Mouse (Mus musculus): ENCODE data around the gene Hal. TPM values are rescaled to one million over a fixed set of nuclear protein-coding genes. Genes with fewer than 3 reads are reported as not detected.

The Hal gene
- under 1 TPM; 0.15 to 0.35 TPM for total RNA-seq (2021)
- long read RNA-seq, experiment 1: 0 reads
- long read RNA-seq, experiment 2: 0 reads

DNA sequence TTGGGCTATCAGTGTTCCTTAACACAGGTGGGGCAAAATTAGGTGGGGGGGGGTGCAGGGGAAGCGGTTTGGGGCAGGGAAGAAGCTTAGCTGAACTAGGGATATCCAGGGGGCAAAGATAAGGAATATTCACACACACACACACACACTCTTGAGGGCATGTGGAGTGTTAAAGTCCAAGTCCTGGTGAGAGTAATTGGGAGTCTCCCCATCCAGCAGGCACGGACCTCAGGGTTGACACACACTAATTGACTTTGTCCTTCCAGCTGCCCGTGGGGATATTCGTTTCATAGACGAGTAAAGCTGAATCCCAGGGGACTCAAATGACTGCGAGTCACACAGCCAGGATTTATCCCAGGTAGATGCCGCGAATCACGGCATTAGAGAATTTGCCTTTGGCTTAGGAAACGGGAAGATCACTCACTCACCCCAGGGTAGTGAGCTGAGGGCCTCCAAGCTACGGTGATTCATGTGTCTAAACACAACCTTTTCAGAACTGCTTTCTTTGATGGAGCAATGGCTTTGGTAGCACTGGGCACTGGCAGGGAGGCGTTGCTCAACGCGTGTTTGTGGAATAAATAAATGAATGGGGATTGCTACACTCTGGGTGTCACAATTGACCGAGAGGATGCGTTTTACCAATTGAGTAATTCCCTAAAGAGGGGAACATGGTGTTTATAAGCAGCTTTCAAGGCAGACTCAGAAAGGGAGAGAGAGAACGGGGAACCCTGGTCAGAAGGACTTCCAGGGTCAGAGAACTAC is at the start of gene Hal:
Gene Hal, plus strand, starts transcription at position 703 of the 762 bp plus-strand sequence.
- intact Hi-C loops (cut with DNase I): no loop called here
- no peak for DNase-seq (ENCODE audit: low spot score in 2 of 2)

DNA sequence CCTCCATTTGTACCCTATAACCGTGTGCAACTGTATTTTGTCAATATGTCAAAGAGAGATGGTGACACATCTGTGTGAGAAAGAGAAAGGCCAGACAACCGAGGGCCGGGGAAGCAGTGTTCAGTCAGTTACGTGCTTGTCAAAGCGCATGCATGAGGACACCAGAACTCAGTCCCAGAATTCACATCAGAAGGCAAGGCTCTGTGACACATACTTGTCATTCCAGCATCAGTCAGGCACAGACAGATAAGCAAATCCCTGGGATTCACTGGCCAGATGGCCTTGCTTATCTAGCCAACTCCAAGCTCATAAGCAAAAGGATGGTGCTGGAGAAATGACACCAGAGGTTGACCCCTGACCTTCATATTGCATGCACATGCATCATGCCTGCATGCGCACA is 47.1 kb upstream of the Hal start:
- intact Hi-C loops (cut with DNase I): no loop called here

DNA sequence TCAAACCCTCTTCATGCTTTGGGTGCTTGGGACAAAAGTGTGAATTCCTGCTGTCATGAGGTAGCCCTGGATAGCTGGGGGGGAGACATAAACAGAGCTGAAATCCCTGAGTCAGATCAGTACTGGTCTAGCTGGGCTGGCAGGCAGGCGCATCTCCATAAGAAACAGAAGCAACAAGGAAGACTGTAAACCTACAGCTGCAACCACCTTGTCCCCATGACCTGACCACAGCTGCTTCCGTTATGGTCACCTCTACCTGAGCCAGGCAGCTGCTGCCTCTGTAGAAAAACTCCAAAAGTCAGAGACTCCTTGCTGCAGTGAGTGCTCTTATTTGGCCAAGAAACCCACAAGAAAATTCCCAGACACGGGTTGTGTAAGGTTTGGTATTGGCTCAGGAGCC is 46.4 kb upstream of the Hal start:
- DNase-seq (ENCODE audit: low spot score in 2 of 2): no peak
- intact Hi-C loops (cut with DNase I): no loop called here

More for the DNA sequence above, 47.1 kb upstream of the Hal start:
- DNase-seq (ENCODE audit: low spot score in 2 of 2): no peak

DNA sequence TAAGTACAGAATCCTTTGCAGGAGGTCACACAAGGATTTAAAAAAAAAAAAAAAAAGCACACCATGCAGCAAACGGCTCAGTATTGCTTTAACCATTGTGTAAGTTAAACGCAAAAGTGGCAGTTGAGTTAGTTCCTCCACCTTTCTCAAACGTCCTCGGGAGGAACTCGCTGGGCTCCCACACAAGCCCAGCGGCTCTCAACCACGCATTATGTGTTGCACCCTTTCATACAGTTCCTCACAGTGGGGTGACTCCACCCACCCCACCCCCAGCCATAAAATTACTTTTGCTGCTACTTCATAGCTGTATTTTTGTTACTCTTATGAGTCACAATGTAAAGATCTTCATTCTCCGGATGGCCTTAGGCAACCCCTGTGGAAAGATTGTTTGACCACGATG is 44.2 kb upstream of the Hal start:
- DNase-seq (ENCODE audit: low spot score in 2 of 2): no peak
- intact Hi-C loops (cut with DNase I): no loop called here

DNA sequence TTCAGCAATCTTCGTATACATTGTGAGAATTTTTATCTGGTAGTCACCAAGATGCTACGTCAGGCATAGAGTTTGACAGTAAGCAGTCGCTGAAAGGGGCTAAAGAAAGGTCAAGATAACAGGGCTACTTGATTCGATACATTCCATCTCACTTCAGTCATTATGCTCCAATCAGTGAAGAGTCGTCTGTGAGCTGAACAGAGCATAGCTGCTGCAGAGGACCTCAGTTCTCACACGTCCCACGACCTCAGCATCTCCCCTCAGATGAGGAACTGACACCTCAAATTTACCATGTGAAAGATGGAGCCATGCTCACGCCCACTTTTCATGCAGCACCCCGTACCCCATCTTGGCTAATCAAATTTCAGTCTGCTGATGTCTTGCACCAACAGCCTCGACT is 41.2 kb upstream of the Hal start:
- intact Hi-C loops (cut with DNase I): no loop called here
- DNase-seq (ENCODE audit: low spot score in 2 of 2): no peak

DNA sequence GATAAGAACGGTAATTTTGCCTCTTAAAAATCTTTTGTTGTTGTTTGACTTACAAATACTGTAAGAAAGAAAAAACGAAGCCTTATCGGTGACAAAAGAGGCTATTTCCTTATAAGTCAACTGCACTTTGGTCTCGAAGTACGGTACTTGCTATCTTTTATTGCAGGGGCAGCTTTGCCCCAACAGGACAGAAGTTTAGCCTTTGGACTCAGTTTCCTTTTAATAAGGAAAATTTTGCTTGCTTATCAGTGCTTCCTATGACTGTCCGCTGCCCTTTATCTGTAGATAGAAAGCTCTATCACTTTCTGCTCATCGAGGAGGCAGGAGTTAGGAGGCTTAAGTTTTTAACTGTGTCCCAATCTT is 33.9 kb upstream of the Hal start:
- no peak for DNase-seq (ENCODE audit: low spot score in 2 of 2)
- intact Hi-C loops (cut with DNase I): no loop called here

DNA sequence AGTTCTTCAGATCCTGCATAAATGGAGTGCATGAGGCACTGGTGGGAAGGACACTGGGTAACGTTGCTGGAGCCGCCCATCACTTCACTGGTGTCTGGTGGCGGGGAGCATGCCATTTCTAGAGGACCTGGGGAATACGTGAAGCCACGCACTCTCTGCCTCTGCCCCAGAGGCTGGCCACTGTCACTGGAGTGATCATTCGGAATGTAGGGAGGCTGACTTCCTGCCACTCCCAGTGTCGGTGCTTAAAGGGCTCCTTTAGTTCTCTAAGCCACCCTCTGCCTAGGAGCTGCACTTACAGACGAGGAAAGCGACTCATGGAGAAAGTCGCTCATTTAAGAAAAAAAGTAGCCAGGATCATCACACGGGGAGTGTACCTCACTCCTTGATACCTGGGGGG is 28.5 kb upstream of the Hal start:
- DNase-seq (ENCODE audit: low spot score in 2 of 2): no peak
- intact Hi-C loops (cut with DNase I): no loop called here

DNA sequence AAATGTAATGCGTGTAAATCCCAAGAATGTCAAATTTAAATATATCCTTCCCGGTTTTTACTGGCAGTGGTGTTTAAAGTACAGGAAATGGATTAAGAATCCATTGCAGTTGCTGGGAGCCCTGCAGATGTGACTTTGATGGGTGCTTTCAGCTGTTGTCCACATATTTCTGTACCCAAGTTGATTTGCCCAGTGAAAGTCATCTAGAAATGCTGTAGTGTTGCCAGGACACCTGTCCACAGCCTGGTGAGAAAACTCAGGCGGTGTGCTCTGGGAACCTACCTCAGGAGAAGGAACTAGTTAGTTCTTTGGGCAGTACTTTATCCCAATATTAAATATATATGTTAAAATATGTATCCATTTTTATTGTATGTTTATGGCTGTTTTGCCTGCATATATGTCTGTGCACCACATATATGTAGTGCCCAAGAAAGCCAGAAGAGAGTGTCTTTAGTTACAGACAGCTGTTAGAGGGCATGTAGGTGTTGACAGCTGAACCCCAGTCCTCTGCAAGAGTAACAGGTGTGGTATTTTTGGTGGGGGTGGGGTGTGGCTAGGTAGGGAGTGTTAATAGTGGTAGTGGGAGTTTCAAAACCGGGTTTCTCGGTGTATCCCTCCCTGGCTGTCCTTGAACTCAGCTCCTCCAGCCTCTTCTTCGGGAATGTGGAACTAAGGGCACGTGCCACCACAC is 25.7 kb upstream of the Hal start:
- no peak for DNase-seq (ENCODE audit: low spot score in 2 of 2)
- intact Hi-C loops (cut with DNase I): no loop called here

DNA sequence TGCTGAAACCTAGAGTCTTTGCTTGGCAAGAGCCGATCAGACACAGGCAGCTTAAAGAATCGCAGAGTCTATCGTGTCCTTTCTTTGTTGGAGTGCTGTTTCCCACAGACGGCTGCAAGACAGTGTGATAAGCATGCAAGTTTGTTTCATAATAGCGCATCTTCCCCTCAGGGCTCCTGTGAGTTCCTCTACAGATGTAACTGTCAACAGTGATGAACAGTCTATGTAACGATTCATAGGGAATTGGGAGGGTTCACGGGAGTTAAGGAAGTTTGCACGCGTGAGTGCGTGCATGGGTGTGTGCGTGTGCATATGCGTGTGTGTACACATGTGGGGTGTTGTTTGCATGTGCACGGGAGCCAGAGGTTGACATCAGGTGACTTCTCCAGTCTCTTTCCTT is 25.0 kb upstream of the Hal start:
- no peak for DNase-seq (ENCODE audit: low spot score in 2 of 2)
- intact Hi-C loops (cut with DNase I): no loop called here

DNA sequence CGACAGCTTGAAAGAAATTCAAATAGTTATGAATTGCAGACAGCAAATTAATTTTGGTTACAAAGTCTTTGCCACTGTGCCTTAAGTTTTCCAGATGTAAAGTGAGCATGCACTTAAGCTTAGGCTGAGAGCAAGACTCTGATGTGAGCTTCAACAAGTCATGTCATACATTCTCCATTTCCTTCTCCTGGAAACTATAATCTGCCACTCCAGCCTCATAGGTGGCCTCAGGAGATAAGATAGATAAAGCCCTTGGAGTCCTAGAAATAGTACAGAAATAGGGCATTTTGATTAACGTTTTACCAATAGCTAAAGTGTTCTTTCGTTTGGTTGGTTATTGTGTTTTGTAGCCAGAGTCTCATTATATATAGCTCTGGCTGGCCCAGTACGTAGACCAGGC is 21.3 kb upstream of the Hal start:
- intact Hi-C loops (cut with DNase I): no loop called here
- DNase-seq (ENCODE audit: low spot score in 2 of 2): no peak

DNA sequence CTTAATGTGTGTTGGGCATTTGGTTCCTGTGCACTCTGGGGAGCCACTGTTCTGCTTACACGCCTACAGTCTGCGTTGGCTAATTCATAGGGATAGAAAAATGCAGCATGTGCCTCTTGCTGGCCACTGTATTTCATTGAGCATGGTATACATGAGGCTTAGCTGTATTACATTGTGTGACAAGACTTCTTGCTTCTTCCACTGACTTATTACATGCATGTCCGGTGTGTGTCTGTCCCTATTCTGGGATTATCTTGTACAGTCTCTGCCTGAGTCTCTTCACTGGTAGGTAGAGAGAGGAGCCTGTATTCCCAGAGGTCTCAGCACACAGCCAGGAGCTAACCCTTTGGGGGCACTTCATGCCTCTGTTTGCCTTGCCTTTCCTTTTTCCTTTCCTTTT is 20.8 kb upstream of the Hal start:
- intact Hi-C loops (cut with DNase I): no loop called here

DNA sequence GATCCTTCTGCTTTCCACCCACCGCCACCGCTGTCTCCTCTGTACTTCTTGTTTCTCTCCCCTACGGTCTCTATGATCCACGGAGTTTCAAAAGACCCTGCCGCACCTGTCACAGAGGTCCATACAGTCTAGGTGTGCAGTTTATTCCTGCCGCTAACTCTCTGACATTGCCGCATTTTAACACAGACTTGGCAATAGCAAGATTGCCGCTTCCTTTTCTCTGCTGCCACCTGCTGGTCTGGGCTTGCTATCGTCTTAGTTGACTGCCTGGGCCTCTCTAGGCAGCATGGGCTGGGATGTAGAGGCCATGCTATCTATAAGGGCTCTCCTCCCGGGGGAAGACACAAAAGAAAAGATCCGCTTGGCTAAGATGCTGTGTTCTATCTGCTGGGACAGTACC is 17.2 kb upstream of the Hal start:
- intact Hi-C loops (cut with DNase I): loop anchor here (1.0 to 10.0 kb wide), 3 partner anchors 44 to 427 kb away; no protein-coding TSS in a partner anchor

More for the DNA sequence above, 20.8 kb upstream of the Hal start:
- DNase-seq (ENCODE audit: low spot score in 2 of 2): no peak

DNA sequence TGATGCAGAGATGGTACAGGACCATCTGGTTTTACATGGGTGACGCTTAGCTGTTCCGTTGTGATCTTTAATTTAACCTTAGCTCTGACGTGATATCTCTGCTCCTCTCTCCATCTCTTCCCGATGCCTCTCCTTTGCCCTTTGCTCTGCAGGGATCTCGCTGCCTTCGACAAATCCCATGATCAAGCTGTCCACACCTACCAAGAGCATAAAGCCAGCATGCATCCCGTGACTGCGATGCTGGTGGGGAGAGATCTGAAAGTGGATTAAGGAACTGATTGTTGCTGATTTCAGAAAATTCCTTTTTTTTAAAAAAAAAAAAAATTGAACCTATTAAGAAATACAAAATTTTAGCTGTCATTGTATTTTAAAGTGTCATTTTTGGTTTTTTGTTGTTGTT is 4.1 kb upstream of the Hal start:
- intact Hi-C loops (cut with DNase I): no loop called here
- DNase-seq (ENCODE audit: low spot score in 2 of 2): no peak

More for the DNA sequence above, 17.2 kb upstream of the Hal start:
- DNase-seq (ENCODE audit: low spot score in 2 of 2): peak; percentile 79 to 86

DNA sequence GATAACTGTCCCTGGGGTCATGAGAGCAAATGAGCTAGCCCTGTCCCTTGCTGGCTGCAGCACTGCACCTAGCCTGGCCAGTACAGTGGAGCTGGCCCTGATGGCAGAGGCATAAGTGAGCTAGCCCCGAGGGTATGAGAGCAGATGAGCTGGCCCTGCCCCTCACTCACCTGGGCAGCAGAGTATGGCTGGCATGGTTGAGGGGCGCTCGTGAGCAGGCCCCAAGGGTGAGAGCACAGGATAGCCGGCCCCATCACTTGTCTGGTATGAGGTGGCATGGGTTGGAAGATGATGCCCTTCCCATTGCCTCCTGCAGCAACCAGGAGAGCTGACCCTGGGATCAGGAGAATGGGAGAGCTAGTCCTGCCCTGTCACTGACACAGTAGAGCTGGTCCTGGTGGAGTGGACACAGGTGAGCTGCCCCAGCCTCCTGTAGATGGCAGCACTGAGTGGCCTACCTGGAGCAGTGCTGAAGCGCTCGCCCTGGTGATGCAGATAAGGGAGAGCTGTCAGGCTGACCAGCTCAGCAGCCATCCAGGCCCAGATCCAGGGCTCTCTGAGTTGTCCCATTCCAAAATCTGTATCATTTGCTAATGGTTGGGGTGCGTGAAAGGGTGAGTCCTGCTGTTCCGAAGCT is 3.4 kb upstream of the Hal start:
- DNase-seq (ENCODE audit: low spot score in 2 of 2): no peak
- intact Hi-C loops (cut with DNase I): no loop called here

DNA sequence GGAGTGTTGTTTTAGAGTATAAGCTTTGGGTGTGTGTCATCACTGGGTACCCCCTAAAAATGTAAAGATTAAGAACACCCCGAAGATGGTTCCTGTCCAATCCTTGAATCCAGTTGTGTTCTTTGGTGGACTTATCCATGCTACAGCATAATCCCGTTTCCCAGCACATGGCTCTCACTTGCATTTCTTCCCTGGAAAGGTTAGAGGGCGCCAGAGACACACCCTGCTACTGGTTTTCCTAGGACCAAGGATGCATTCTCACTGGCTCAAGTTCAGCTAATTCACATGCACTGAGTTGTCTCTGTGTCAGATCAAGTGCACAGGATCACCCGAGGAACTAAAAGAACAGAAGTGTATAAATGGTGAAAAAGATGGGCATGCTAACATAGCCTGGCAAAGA is 1.9 kb upstream of the Hal start:
- intact Hi-C loops (cut with DNase I): loop anchor here (2.0 kb wide), 1 partner anchor 90 kb away; no protein-coding TSS in a partner anchor
- peak; percentile 58 to 61 for DNase-seq (ENCODE audit: low spot score in 2 of 2)

DNA sequence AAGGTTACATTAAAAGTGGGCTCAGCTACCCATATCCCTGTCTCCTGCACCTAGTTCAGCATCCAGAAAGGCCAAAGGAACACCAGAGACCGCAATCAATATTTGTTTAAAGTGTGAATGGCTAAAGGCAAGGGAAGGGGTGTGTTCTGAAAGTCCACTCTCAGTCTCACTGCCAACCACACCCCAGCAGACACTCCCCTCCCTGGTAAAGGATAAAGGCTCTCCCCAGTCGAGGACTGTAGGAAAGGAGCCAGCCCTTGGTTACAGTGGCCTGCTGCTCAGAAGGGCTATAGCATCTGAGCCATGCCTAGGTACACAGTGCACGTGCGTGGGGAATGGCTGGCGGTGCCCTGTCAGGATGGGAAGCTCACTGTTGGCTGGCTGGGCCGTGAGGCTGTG is 259 bp downstream of the Hal start:
- DNase-seq (ENCODE audit: low spot score in 2 of 2): no peak
- intact Hi-C loops (cut with DNase I): no loop called here

DNA sequence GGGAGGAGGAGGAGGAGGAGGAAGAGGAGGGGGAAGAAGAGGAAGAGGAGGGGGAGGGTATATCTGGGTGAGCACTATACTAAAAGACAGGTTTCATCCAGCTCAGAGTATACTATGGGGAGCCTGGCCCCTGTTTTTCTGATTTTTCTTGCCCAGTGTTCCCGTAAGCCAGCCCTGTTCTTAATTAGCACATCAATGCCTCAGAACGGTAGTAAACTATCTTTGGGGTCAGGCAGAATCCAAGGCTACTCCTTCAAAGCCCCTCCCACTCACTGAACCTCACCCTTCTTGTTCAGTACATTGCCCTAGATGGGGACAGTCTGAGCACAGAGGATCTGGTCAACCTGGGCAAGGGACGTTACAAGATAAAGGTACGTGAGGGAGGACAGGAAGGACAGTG is 1.9 kb downstream of the Hal start:
- intact Hi-C loops (cut with DNase I): loop anchor here (5.0 kb wide), 1 partner anchor 57 kb away; no protein-coding TSS in a partner anchor
- DNase-seq (ENCODE audit: low spot score in 2 of 2): no peak

DNA sequence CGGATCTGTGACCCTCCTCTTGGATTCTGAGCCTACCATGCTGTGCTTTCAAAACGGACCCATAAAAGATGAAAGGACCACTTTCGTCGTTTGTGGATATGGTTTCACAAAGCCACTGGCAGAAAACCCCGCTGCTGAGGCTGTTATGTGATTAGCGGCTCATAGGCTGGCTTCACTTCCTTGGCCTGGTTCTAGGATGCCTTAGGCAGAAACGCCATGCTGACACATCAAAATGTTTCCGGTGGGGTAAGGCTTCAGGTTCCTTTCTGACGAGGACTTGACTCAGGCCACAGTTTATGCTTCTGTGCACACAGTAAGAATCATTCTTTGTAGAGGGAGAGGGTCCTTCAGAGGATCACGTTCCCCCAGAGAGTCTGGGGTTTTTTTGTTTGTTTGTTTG is 12.3 kb downstream of the Hal start:
- intact Hi-C loops (cut with DNase I): no loop called here
- DNase-seq (ENCODE audit: low spot score in 2 of 2): no peak

DNA sequence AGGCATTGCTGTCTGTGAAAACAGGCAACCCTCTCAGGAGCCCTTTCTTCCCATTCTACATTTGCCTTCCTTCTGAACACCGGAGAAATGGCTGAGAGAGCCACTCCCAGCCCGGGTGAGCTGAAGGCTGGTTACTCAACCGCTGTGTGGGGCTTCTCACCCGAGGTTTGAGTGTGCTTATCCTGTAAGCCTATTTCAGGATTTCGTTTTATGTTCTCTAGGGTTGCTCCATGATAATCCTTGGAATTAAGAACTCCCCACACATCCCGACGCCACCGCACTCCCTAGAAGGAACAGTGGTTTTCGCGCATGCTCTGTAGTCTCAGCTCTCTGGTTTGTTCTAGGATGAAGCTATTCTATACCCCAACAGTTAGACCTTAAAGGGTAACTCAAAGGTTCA is 12.8 kb downstream of the Hal start:
- intact Hi-C loops (cut with DNase I): no loop called here
- no peak for DNase-seq (ENCODE audit: low spot score in 2 of 2)

DNA sequence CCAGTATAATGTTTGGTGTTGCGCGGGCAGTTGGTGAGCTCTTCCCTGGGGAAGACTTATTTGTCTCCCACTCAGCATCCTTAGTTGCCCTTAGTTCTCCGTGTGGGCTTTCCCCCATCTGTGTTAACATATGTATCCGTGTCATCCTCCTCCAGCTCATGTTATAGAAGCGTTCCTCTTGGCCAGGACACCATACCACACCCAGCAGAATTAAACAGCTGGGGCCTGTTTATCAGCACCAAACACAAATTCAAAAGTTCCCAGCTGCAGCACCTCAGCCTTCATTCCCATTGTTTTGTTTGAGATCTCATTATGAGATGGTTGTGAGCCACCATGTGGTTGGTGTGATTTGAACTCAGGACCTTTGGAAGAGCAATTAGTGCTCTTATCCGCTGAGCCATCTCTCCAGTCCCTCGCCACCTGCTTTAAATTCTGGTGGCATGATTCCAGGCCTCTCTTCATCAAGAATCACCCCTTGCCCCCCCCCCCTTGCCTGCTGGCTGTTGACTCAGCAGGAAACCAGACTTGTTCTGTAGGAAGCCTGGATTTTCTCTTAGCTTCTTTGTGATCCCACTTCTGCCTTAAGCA is 19.9 kb downstream of the Hal start:
- DNase-seq (ENCODE audit: low spot score in 2 of 2): peak in 1 of 2 experiments; percentile 26
- intact Hi-C loops (cut with DNase I): no loop called here
